Mouse (Mus musculus) ovary, adult 18-20 months (tissue): ENCODE results near the gene Gpr156.
A peak's percentile ranks its signal among the peaks of the same experiment; 100 is the strongest.
"Not testable (repeated sequence)": the region's sequence is repeated elsewhere in the genome, so short reads cannot be mapped to it uniquely, and the experiment has no call there.

Experiments
- DNase-seq: peaks from one replicate; pipeline ENCODE4 v3.0.0; 2022; ENCODE audit warnings: low spot score, mixed read lengths

Gpr156 gene

DNA sequence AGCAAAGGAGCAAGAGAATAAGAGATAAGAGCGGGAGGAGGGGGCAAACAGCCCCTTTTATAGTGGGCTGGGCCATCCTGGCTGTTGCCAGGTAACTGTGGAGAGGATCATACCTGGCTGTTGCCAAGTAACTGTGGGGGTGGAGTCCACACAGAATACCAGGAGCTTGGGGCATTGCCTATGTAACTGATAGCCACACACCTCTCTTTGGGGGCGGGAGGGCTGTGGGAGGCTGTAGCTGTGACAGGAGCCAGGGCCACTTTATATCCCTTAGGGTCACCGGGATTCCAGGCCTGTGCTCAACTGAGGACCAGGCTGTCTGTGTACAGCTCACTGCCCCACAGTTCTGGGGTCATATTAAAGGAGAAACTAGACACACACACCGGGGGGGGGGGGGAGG is 40.5 kb downstream of the Gpr156 start:
- DNase-seq = no peak

- DNase-seq = not testable (repeated sequence)
Measured at GRCm38 (mm10) chr16:37962696-37963095, 46.4 kb downstream of the Gpr156 start.

DNA sequence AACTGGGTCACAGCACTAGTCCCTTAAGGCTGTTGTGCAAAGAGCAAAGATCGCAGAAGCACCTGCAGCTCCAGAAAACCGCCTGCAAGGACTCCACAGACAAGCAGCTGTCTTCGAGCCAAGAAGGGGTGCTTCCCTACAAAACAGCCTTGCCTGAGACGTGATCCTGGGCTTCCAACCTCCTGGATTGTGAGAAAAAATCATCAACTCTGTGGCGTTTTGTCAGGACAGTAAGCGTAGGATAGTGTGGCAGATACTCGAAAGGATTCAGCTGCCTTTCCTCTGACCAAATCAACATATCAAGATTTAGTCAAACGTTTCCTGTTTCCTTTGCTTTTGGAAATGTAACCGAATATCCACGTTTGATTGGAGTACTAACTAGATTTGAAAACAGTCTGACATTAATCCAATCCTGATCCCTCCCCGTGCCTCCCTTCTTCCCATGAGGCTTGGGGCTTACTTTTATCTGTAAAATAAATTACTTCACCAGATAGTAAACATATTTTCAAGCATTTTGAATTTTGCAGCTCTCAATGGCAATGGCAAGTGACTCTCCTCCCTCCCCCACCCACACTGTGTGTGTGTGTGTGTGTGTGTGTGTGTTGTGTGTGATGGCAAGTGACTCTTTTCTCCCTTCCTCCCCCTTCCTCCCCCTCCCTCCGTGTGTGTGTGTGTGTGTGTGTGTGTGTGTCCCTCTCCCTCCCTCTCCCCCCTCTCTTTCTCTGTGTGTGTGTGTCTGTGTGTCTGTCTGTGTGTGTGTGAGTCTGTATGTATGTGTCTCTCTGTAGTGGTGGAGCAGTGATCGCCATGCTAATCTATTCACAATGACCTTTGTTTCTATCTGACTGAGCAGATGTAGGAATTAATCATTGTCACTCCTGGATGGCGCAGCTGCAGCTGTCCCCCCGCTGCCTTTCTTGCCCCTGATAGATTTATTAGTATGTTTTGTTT is 47.3 kb downstream of the Gpr156 start:
- no peak for DNase-seq

- DNase-seq = no peak
Measured at GRCm38 (mm10) chr16:37964380-37965070, 48.2 kb downstream of the Gpr156 start.

DNA sequence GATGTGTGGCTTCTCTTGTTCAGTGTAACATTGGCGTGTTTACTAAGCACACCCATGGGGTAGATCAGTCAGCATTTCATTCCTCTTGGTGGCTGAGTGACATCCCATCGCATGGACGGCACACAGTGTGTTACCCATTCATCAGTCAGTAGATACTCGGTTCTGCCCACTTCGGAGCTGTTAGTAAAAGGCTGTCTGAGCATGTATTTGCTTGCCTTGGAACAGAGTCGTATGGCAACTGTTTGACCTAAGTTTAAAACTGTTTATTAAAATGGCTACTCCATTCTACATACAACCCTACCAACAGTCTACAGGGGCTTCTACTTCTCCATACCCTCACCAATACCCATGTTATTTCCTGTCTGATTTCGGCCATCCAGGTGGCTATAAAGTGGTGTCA is 50.6 kb downstream of the Gpr156 start:
- DNase-seq = no peak

GRCm38 (mm10) chr16:37967415-37967814 is 51.1 kb downstream of the Gpr156 start:
- no peak for DNase-seq

GRCm38 (mm10) chr16:37971522-37971921 is 55.2 kb downstream of the Gpr156 start:
- DNase-seq = no peak

DNA sequence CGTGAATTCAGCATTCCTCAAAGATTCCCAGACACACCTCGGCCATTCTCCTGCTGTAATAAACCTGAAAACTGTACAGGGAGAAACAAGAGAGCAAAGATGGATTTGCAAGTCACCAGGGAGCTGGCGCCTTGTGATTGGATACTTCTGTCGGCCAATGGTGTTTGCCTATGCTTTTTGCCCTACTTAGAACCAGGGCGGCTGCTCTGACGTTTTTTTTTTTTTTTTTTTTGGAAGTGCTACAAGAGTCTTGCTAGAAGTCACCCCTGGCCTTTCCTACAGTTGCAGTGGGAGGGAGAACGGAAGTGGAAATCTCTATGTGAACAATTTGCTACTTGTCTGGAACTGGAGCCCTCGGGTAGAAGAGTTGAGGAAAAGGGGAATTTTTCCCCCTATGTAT is 56.1 kb downstream of the Gpr156 start:
- DNase-seq = no peak

DNA sequence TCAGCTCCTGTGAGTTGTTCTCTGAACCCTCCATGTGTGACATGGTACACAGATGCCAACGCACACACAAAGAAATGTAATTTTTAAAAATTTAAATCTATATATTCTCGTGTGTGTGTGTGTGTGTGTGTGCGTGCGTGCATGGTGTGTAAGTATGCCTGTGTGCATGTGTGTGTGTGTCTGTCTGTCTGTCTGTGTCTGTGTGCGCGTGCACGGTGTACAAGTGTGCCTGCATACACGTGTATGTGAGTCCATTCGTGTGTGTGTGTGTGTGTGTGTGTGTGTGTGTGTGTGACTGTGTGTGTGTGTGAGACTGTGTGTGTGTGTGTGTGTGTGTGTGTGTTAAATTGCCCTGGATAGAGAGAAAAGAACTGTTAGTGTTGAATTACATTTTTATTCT is 56.9 kb downstream of the Gpr156 start:
- DNase-seq = not testable (repeated sequence)

DNA sequence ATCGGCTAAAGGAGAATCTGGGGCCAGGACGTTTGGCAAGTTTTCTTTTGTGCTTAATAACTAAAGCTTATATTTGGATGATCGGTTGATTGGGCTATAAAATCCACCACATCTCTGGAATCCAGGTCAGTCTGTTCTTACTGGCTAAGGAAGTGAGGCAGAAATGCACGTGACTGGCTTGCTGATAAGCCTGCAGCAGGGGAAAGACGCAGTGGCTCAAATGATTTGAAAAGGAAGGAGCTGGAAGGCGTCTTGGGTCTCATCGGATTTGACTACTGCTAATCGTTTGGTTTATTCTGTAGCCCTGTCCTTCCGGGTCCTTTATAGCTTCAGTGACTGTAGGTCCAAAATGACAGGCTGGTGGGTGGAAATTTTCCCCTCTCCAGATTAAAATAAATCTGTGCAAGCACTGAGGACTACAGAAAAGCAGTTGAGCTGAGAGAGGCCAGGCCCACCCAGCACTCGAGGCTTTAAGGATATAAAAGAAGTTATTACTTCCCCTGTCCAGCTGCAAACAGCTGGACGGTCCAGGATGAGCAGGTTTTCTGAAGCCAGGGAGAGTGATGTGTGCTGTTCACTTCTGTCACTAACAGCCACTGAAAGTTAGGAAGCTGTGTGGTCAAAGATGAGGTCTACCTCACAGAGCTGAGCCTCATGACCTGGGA is 57.7 kb downstream of the Gpr156 start:
- DNase-seq = no peak

- DNase-seq = no peak
Measured at GRCm38 (mm10) chr16:37974520-37975340, 58.4 kb downstream of the Gpr156 start.

DNA sequence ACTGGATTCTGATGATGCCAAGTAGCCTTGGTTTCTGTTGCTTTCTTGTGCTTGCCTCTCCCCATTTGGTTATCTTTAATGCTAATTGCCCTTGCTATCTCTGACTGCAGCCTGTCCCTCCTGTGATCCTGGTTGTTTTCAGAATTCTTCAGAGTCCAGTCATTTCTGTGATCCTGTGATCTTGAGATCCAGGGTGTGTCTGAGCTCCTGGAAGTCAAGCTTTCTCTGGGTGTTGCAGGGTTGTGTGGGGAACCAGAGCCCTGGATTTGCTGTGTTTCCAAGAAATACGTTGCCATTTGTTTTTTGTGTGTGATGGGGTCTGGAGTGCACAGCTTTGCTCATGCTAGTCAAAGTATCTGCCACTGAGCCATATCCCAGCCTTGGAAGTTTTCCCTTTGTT is 65.6 kb downstream of the Gpr156 start:
- no peak for DNase-seq

- no peak for DNase-seq
Measured at GRCm38 (mm10) chr16:37988211-37988865, 72.0 kb downstream of the Gpr156 start.

- DNase-seq = no peak
Measured at GRCm38 (mm10) chr16:37989796-37990195, 73.5 kb downstream of the Gpr156 start.

- DNase-seq = no peak
Measured at GRCm38 (mm10) chr16:37990553-37991344, 74.5 kb downstream of the Gpr156 start.

GRCm38 (mm10) chr16:37992806-37993205 is 76.5 kb downstream of the Gpr156 start:
- no peak for DNase-seq

DNA sequence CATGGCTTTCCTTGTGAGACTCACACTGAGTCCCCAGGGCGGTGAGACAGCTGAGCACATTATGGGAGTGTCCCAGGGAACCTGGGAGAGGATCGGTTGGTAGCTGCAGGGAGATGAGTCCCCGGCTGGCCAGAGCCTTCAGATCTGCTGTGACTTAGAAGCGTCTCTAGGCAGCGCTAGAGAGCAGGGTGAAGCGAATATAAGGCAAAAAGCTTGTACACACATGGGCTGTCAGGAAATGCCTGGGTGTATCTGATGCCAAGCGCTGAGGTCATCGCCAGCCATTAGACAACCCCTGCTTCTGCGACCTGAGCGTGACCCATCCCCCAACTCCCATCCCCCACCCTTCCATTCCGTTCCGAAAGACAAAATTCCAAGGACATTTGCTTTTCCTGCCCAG is 78.4 kb downstream of the Gpr156 start:
- peak; percentile 44 for DNase-seq

DNA sequence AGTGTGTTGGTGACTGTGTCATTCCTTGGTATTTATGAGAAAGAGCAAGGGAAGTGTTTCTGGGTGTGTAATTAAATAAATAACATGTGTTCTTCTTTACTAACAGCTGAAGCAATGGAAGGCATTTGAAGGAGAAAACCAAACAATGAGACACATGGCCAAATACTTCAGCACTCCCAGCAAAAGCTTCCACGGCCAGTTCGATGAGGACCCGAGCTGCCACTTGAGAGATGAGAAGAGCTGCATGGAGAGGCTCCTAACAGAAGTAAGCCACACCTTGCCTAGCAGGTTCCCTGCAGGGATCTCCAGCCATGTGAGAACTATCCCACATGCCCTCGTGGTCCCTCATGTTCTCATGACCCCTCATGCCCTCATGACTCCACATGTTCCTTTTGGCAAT is 81.5 kb downstream of the Gpr156 start:
- no peak for DNase-seq

- DNase-seq = no peak
Measured at GRCm38 (mm10) chr16:37999762-38000161, 83.5 kb downstream of the Gpr156 start.

GRCm38 (mm10) chr16:38000178-38000577 is 83.9 kb downstream of the Gpr156 start:
- no peak for DNase-seq
